Mouse (Mus musculus) midbrain, postnatal 0 days (tissue): ENCODE measurements around the gene Ptprn2. TPM values are rescaled to one million over a fixed set of nuclear protein-coding genes. Genes with fewer than 3 reads are reported as not detected.

Experiments used
- ATAC-seq: fragments of 200-750 bp; cut with Nextera tagmentation; 2 replicates; pipeline ENCODE4 v1.8.0; 2017; ENCODE audit warnings: moderate number of reproducible peaks, mild to moderate bottlenecking, moderate TSS enrichment, moderate library complexity; ENCODE audit not compliant: low FRiP score
- DNase-seq: peaks from one replicate; pipeline ENCODE4 v3.0.0-alpha.2; 2015; ENCODE audit warnings: low spot score
- H3K27ac ChIP-seq: fragments of 300-500 bp; sonication (generic); 2 replicates; pipeline ENCODE4 v1.5.1; 2014; ENCODE audit warnings: low read depth, mild to moderate bottlenecking, low read length, mixed read lengths
- H3K27me3 ChIP-seq: fragments of 300-500 bp; sonication (generic); 2 replicates; pipeline ENCODE4 v1.6.1; 2014; ENCODE audit warnings: low read length, control low read depth, mixed read lengths; ENCODE audit not compliant: insufficient read depth
- H3K36me3 ChIP-seq: fragments of 300-500 bp; sonication (generic); 2 replicates; pipeline ENCODE4 v1.6.1; 2014; ENCODE audit warnings: low read length, control low read depth, mixed read lengths; ENCODE audit not compliant: insufficient read depth
- H3K4me1 ChIP-seq: fragments of 300-500 bp; sonication (generic); 2 replicates; pipeline ENCODE4 v1.6.1; 2014; ENCODE audit warnings: mild to moderate bottlenecking, control low read depth, antibody characterized with exemption, low read length, mixed read lengths; ENCODE audit not compliant: insufficient read depth
- H3K4me2 ChIP-seq: fragments of 300-500 bp; sonication (generic); 2 replicates; pipeline ENCODE4 v1.6.1; 2014; ENCODE audit warnings: low read depth, mild to moderate bottlenecking, low read length, mixed read lengths; ENCODE audit not compliant: poor library complexity, severe bottlenecking
- H3K4me3 ChIP-seq: fragments of 300-500 bp; sonication (generic); 2 replicates; pipeline ENCODE4 v1.5.1; 2014; ENCODE audit warnings: low read depth, mild to moderate bottlenecking, low read length, moderate library complexity
- H3K9ac ChIP-seq: fragments of 300-500 bp; sonication (generic); replicated peaks from 2 replicates; pipeline ENCODE4 v1.6.1; 2014; ENCODE audit warnings: mild to moderate bottlenecking, low read length, moderate library complexity, mixed read lengths; ENCODE audit not compliant: poor library complexity, severe bottlenecking
- H3K9me3 ChIP-seq: fragments of 300-500 bp; sonication (generic); 2 replicates; pipeline ENCODE4 v1.6.1; 2016; ENCODE audit warnings: low read length, control low read depth
- CTCF ChIP-seq: IDR thresholded peaks from 2 replicates; pipeline ENCODE4 v1.5.1; 2016; ENCODE audit warnings: antibody characterized with exemption, mild to moderate bottlenecking
- WGBS: fragments of 180-500 bp; shearing (Covaris S2); extraction: QIAGEN DNeasy Blood & Tissue Kit; methylation state at CpG from one replicate; pipeline ENCODE4 v1.1.7; 2014; 5-methylcytosine and 5-hydroxymethylcytosine counted together
- polyA plus RNA-seq: library from polyadenylated mRNA; unstranded; fragments of >200 nt; fragmentation: Nextera tagmentation; extraction: Ambion mirVana; gene quantifications from 2 replicates; pipeline ENCODE4 v1.2.1, GENCODE M21; 2015
- total RNA-seq: library from RNA; depleted of rRNA; stranded (reverse); fragments of >200 nt; gene quantifications from 2 replicates; pipeline ENCODE4 v1.2.3, GENCODE M21; 2014

The Ptprn2 gene
- total and polyA plus RNA-seq, 2 experiments from 2014 or later, result 22.2 to 110 TPM

DNA sequence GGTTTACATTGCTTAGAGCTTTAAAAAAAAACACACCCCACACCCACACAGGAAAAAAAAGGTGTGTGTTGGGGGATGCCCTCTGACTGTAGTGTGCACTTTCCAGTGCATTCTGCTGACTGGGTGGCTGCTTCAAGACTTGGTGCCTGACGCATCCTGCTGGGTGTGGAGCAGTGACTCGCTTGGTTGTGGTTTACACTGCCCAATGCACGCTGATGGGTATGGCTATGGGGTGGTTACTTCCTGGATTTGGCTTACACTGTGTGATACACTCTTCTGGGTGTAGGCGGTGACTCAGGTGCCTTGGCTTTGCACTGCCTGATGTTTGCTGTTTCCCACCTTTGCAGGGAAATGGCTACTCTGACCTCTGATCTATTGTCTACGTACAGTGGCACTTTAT is 18.5 kb upstream of the Ptprn2 start:
- WGBS, result 94% methylated on average over 5 of the region's 5 CpGs
- H3K4me3 ChIP-seq, result no peak overlapping the region
- no peaks in the 10 kb centered on the region for H3K9me3 ChIP-seq
- H3K9ac ChIP-seq, result no peak overlapping the region
- no peaks in the 10 kb centered on the region for H3K4me1 ChIP-seq
- H3K27me3 ChIP-seq, result no peaks in the 10 kb centered on the region
- DNase-seq (no peak), ATAC-seq (no peak)
- no peak overlapping the region for H3K27ac ChIP-seq
- TF ChIP-seq CTCF, result no peak
- H3K4me2 ChIP-seq, result no peak overlapping the region
- H3K36me3 ChIP-seq, result no peaks in the 10 kb centered on the region

DNA sequence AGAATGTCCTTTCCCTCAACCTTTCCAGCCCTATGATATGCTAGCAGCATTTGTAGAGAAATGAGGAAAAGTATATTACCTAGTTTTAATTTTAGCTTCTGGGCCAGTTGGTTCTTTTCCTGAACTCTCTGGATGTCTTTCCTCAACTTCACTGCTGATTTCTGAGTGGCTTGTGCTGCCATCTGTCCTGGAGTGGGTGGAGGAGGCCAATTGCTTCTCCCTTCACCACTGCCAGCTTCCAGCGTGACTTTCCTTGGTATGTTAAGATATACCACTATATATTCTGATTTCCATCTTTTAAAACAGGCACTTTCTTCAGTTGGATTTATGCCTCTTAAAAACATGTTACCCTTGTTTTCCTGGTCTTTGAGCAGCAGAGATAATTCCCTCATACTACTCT is 17.2 kb upstream of the Ptprn2 start:
- TF ChIP-seq CTCF, result no peak
- DNase-seq, result no peak

DNA sequence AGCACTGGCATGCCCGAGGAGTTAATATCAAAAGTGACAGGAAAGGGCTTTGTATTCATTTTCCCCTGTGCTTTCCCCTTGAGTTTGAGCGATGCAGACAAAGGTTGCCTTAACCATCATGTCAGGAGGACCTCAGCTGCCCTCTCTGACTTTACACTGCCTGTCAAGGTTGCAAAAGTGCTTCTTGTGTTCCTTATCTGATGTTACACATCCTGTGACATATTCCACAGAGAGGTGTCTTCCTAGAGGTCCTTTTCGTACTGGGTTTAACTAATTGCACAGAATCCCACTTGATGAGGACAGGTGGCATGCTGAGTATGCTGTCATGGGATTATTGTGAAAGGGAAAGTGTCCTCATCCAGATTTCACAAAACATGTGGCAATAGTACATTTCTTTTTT is 16.4 kb upstream of the Ptprn2 start:
- no peak overlapping the region for H3K9ac ChIP-seq
- H3K27ac ChIP-seq, result no peak overlapping the region
- no peak overlapping the region for H3K4me3 ChIP-seq
- H3K4me1 ChIP-seq, result no peaks in the 10 kb centered on the region
- DNase-seq, result no peak
- no peaks in the 10 kb centered on the region for H3K36me3 ChIP-seq
- 74% methylated on average over 3 of the region's 3 CpGs for WGBS
- no peak for TF ChIP-seq CTCF
- H3K9me3 ChIP-seq, result no peaks in the 10 kb centered on the region
- ATAC-seq, result no peak
- H3K4me2 ChIP-seq, result no peak overlapping the region
- no peaks in the 10 kb centered on the region for H3K27me3 ChIP-seq

More for the DNA sequence above, 17.2 kb upstream of the Ptprn2 start:
- no peaks in the 10 kb centered on the region for H3K9me3 ChIP-seq
- no peaks in the 10 kb centered on the region for H3K36me3 ChIP-seq
- H3K27me3 ChIP-seq, result no peaks in the 10 kb centered on the region
- no peak overlapping the region for H3K27ac ChIP-seq
- H3K9ac ChIP-seq, result no peak overlapping the region
- H3K4me1 ChIP-seq, result no peaks in the 10 kb centered on the region
- WGBS, result 94% methylated on average over 1 of the region's 1 CpGs
- no peak overlapping the region for H3K4me3 ChIP-seq
- no peak for ATAC-seq
- no peak overlapping the region for H3K4me2 ChIP-seq

DNA sequence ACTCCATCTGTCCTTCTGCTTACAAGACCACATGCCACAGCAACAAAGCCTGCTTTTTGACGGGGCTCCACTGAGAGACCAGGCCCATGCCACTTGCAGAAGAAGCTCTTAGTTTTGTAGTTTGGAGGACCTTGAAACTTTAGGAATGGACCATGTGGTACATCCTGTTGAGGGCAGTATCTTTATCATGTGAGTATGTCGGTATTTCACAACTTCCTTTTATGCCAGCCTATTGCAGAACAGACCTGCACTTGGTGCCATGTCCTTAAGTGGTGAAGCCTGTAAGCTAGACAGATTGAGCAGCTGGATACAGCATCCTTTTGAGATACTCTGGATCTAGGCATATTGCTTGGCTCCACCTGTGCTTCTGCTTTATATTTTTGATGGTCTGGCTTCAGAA is 12.3 kb upstream of the Ptprn2 start:
- no peaks in the 10 kb centered on the region for H3K9me3 ChIP-seq
- H3K4me3 ChIP-seq, result no peak overlapping the region
- ATAC-seq (no peak), DNase-seq (no peak)
- no peak for TF ChIP-seq CTCF
- no peaks in the 10 kb centered on the region for H3K36me3 ChIP-seq
- H3K9ac ChIP-seq, result no peak overlapping the region
- no peak overlapping the region for H3K27ac ChIP-seq
- no peaks in the 10 kb centered on the region for H3K27me3 ChIP-seq
- H3K4me2 ChIP-seq, result no peak overlapping the region
- no peaks in the 10 kb centered on the region for H3K4me1 ChIP-seq
- WGBS, result 85% methylated on average over 2 of the region's 2 CpGs

DNA sequence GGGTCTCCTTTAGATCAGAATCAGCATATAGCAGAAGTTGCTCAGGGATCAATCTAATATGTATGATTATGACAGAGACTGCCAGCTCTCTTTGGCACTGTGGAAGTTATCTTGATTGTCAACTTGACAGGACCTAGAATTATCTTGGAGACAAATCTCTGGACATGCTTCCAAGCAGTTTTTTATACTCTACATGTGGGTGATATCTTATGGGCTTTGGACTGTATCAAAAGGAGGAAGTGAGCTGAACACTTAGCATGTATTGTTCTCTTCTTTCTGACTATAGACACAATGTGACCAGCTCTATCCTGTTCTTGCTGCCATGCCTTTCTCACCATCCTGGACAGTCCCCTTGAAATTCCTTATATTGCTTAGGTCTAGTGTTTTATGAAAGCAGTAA is 11.8 kb upstream of the Ptprn2 start:
- Histone ChIP-seq H3K27me3 (no peaks in the 10 kb centered on the region), H3K9ac (no peak overlapping the region), H3K27ac (no peak overlapping the region), H3K36me3 (no peaks in the 10 kb centered on the region), H3K4me2 (no peak overlapping the region), H3K9me3 (no peaks in the 10 kb centered on the region), H3K4me3 (no peak overlapping the region), H3K4me1 (no peaks in the 10 kb centered on the region)
- DNase-seq (no peak), ATAC-seq (no peak)
- TF ChIP-seq CTCF, result no peak

DNA sequence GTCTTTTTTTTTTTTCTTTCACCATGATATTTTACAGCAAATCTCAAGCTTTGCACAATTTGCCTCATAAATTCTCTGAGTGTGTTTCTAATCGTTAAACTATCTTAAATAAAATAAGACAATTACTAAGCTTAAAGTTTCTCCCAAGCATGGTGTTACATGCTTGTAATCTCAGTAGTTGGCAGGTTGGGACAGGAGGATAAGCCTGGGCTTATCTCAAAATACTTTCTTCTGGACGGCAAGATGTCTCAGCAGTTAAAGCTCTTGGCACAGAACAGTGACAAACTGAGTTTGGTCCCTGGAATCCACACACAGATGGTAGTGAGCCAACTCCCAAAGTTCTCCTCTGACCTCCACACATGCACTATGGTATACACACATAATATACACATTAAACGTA is 10.8 kb upstream of the Ptprn2 start:
- 66% methylated on average over 3 of the region's 3 CpGs for WGBS
- Histone ChIP-seq H3K9me3 (no peaks in the 10 kb centered on the region), H3K36me3 (no peaks in the 10 kb centered on the region), H3K27me3 (no peaks in the 10 kb centered on the region), H3K4me1 (no peaks in the 10 kb centered on the region), H3K4me3 (no peak overlapping the region), H3K9ac (no peak overlapping the region), H3K4me2 (no peak overlapping the region), H3K27ac (no peak overlapping the region)
- DNase-seq (no peak), ATAC-seq (no peak)
- TF ChIP-seq CTCF, result no peak

DNA sequence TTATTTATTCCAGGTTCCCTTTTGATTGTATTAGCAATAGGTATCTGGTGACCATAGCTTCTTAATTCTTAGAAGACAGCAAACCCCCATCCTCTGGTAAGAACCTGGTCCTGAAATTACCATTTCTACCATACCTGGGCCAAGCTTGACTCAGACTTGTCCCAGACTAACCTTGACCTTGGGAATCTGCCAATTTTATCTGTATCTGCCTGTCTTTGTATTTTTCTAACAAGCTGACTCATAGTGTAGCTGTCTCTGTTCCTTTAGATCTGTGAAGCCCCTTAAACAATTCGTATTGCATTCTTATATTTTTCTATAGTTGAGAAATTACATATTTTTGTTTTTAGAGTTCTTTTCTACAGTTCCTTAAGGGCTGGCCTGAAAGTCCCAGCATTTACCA is 6.7 kb upstream of the Ptprn2 start:
- TF ChIP-seq CTCF, result no peak
- ATAC-seq, result no peak
- DNase-seq, result no peak
- Histone ChIP-seq H3K9ac (no peak overlapping the region), H3K27me3 (no peaks in the 10 kb centered on the region), H3K9me3 (no peaks in the 10 kb centered on the region), H3K36me3 (no peaks in the 10 kb centered on the region), H3K4me3 (no peak overlapping the region), H3K27ac (no peak overlapping the region), H3K4me2 (no peak overlapping the region), H3K4me1 (no peaks in the 10 kb centered on the region)
- 43% methylated on average over 1 of the region's 1 CpGs for WGBS
